In genomic region chr6:33294626-33295025, GRCm38 (mm10) we compare ENCODE assay signal across 11 mouse cellular contexts. TPM values are rescaled to one million over a fixed set of nuclear protein-coding genes. Genes with fewer than 3 reads are reported as not detected.
A peak's percentile ranks its signal among the peaks of the same experiment; 100 is the strongest.
DNase-seq lines count a peak whose midpoint lies in the region; ATAC-seq and TF ChIP-seq lines count a peak whose summit lies in the region.
"Had no signal": no experiment of that assay in that cellular context is flagged by ENCODE, and none has a peak within 500 bp of the region (broad histone marks: within the 10 kb centered on the region; RNA-seq: fewer than 3 reads in every experiment).

No protein-coding gene starts in this region.

- no peak for ATAC-seq in forebrain, embryonic 11.5 days (replicated peaks; ENCODE audit: low FRiP score)
- no peak for ATAC-seq in forebrain, postnatal 0 days
- no peak for ATAC-seq in midbrain, embryonic 14.5 days (ENCODE audit: low FRiP score, low TSS enrichment)
- ATAC-seq in midbrain, embryonic 16.5 days = no peak
- ATAC-seq in limb, embryonic 14.5 days (ENCODE audit: low FRiP score, low read depth) = no peak
- no peak for ATAC-seq in erythroblast, adult 5-6 weeks (replicated peaks; ENCODE audit: low FRiP score, poor library complexity, severe bottlenecking)

- no peak overlapping the region for H3K4me2 ChIP-seq in forebrain, embryonic 11.5 days (ENCODE audit: low read depth, low read length, severe bottlenecking)
- no peak overlapping the region for H3K4me2 ChIP-seq in forebrain, postnatal 0 days (ENCODE audit: low read depth)
- H3K4me2 ChIP-seq in midbrain, embryonic 14.5 days (ENCODE audit: low read length) = no peak overlapping the region
- no peak overlapping the region for H3K4me2 ChIP-seq in midbrain, embryonic 16.5 days (ENCODE audit: low read length)
- H3K4me2 ChIP-seq in limb, embryonic 14.5 days (replicated peaks; ENCODE audit: low read depth, low read length, severe bottlenecking) = no peak overlapping the region
- H3K4me2 ChIP-seq: embryonic facial prominence, embryonic 12.5 days; liver, embryonic 13.5 days had no signal

- peak; percentile 53 for DNase-seq in forebrain, embryonic 11.5 days (ENCODE audit: low spot score)
- no peak for DNase-seq in forebrain, postnatal 0 days
- peak; percentile 63 for DNase-seq in midbrain, embryonic 14.5 days
- peak; percentile 39 to 42 for DNase-seq in cerebellum, postnatal 36 days
- peak; percentile 11 for DNase-seq in limb, embryonic 14.5 days (ENCODE audit: low spot score)
- DNase-seq in urinary bladder, postnatal 10 days (ENCODE audit: low spot score) = no peak
- DNase-seq: liver, embryonic 13.5 days had no signal

- no peak for TF ChIP-seq CTCF in forebrain, postnatal 0 days (IDR thresholded peaks at IDR 0.05; ENCODE audit: low read depth)

- no peak overlapping the region for H3K27ac ChIP-seq in forebrain, embryonic 11.5 days (ENCODE audit: low read depth, low read length)
- no peak overlapping the region for H3K27ac ChIP-seq in forebrain, postnatal 0 days (ENCODE audit: low read depth, low read length)
- H3K27ac ChIP-seq in midbrain, embryonic 14.5 days (replicated peaks; ENCODE audit: low read depth, low read length) = no peak overlapping the region
- no peak overlapping the region for H3K27ac ChIP-seq in midbrain, embryonic 16.5 days (ENCODE audit: low read length)
- no peak overlapping the region for H3K27ac ChIP-seq in limb, embryonic 14.5 days (replicated peaks; ENCODE audit: low read depth, low read length)
- H3K27ac ChIP-seq: embryonic facial prominence, embryonic 12.5 days; liver, embryonic 13.5 days had no signal

- H3K27me3 ChIP-seq in forebrain, embryonic 11.5 days (ENCODE audit: control insufficient read depth, insufficient read depth, low read length) = no peaks in the 10 kb centered on the region
- H3K27me3 ChIP-seq in forebrain, postnatal 0 days (ENCODE audit: insufficient read depth, low read length) = no peaks in the 10 kb centered on the region
- no peaks in the 10 kb centered on the region for H3K27me3 ChIP-seq in midbrain, embryonic 14.5 days (ENCODE audit: control insufficient read depth, insufficient read depth, low read length)
- H3K27me3 ChIP-seq in midbrain, embryonic 16.5 days (ENCODE audit: control insufficient read depth, insufficient read depth, low read depth, low read length) = no peaks in the 10 kb centered on the region
- no peaks in the 10 kb centered on the region for H3K27me3 ChIP-seq in limb, embryonic 14.5 days (ENCODE audit: control insufficient read depth, insufficient read depth, low read length)
- H3K27me3 ChIP-seq: embryonic facial prominence, embryonic 12.5 days; liver, embryonic 13.5 days had no signal

- H3K9me3 ChIP-seq in forebrain, embryonic 11.5 days (ENCODE audit: control insufficient read depth, low read length) = no peaks in the 10 kb centered on the region
- no peaks in the 10 kb centered on the region for H3K9me3 ChIP-seq in forebrain, postnatal 0 days (ENCODE audit: low read length)
- no peaks in the 10 kb centered on the region for H3K9me3 ChIP-seq in midbrain, embryonic 14.5 days (ENCODE audit: control insufficient read depth, low read length)
- no peaks in the 10 kb centered on the region for H3K9me3 ChIP-seq in midbrain, embryonic 16.5 days (replicated peaks; ENCODE audit: control insufficient read depth, low read length, poor library complexity, severe bottlenecking)
- H3K9me3 ChIP-seq in limb, embryonic 14.5 days (ENCODE audit: control insufficient read depth, low read length) = no peaks in the 10 kb centered on the region
- H3K9me3 ChIP-seq: embryonic facial prominence, embryonic 12.5 days; liver, embryonic 13.5 days had no signal

- no peak overlapping the region for H3K9ac ChIP-seq in forebrain, embryonic 11.5 days (ENCODE audit: low read length)
- H3K9ac ChIP-seq in forebrain, postnatal 0 days = no peak overlapping the region
- H3K9ac ChIP-seq in midbrain, embryonic 14.5 days (replicated peaks; ENCODE audit: low read length) = no peak overlapping the region
- no peak overlapping the region for H3K9ac ChIP-seq in midbrain, embryonic 16.5 days (ENCODE audit: low read depth, low read length)
- no peak overlapping the region for H3K9ac ChIP-seq in limb, embryonic 14.5 days (ENCODE audit: low read depth, low read length, severe bottlenecking)
- H3K9ac ChIP-seq: embryonic facial prominence, embryonic 12.5 days; liver, embryonic 13.5 days had no signal

- no peaks in the 10 kb centered on the region for H3K36me3 ChIP-seq in forebrain, embryonic 11.5 days (ENCODE audit: control insufficient read depth, insufficient read depth, low read length)
- no peaks in the 10 kb centered on the region for H3K36me3 ChIP-seq in forebrain, postnatal 0 days (ENCODE audit: insufficient read depth)
- no peaks in the 10 kb centered on the region for H3K36me3 ChIP-seq in midbrain, embryonic 14.5 days (ENCODE audit: control insufficient read depth, insufficient read depth, low read length)
- 0 out of 2 replicates have a peak, but pooled peaks cover 4% of the 10 kb centered on the region for H3K36me3 ChIP-seq in midbrain, embryonic 16.5 days (ENCODE audit: control insufficient read depth, insufficient read depth, low read length)
- H3K36me3 ChIP-seq in limb, embryonic 14.5 days (ENCODE audit: control insufficient read depth, insufficient read depth, low read length) = no peaks in the 10 kb centered on the region
- H3K36me3 ChIP-seq: embryonic facial prominence, embryonic 12.5 days; liver, embryonic 13.5 days had no signal

- no peak overlapping the region for H3K4me3 ChIP-seq in forebrain, embryonic 11.5 days (ENCODE audit: low read depth, low read length)
- H3K4me3 ChIP-seq in forebrain, postnatal 0 days (ENCODE audit: low read depth, low read length) = no peak overlapping the region
- H3K4me3 ChIP-seq in midbrain, embryonic 14.5 days (replicated peaks; ENCODE audit: low read depth, low read length) = no peak overlapping the region
- no peak overlapping the region for H3K4me3 ChIP-seq in midbrain, embryonic 16.5 days (ENCODE audit: low read depth, low read length)
- H3K4me3 ChIP-seq in limb, embryonic 14.5 days (replicated peaks; ENCODE audit: low read length) = no peak overlapping the region
- H3K4me3 ChIP-seq: embryonic facial prominence, embryonic 12.5 days; liver, embryonic 13.5 days; myocyte had no signal

- TF ChIP-seq POLR2A in limb, embryonic 14.5 days (IDR thresholded peaks at IDR 0.05; ENCODE audit: borderline replicate concordance, extremely low read depth, insufficient read depth, insufficient read length) = no peak

- WGBS in forebrain, embryonic 11.5 days = 79% methylated on average over 2 of the region's 2 CpGs
- 57% methylated on average over 2 of the region's 2 CpGs for WGBS in forebrain, postnatal 0 days
- WGBS in midbrain, embryonic 14.5 days = 50% methylated on average over 2 of the region's 2 CpGs
- 45% methylated on average over 2 of the region's 2 CpGs for WGBS in midbrain, embryonic 16.5 days
- 31% methylated on average over 2 of the region's 2 CpGs for WGBS in limb, embryonic 14.5 days

- H3K4me1 ChIP-seq in forebrain, embryonic 11.5 days (replicated peaks; ENCODE audit: control insufficient read depth, insufficient read depth, low read length) = no peaks in the 10 kb centered on the region
- H3K4me1 ChIP-seq in forebrain, postnatal 0 days (ENCODE audit: insufficient read depth) = no peaks in the 10 kb centered on the region
- H3K4me1 ChIP-seq in midbrain, embryonic 14.5 days (ENCODE audit: control insufficient read depth, insufficient read depth, low read length) = no peaks in the 10 kb centered on the region
- H3K4me1 ChIP-seq in midbrain, embryonic 16.5 days (ENCODE audit: control insufficient read depth, insufficient read depth, low read length) = peaks cover 4% of the 10 kb centered on the region
- H3K4me1 ChIP-seq in limb, embryonic 14.5 days (ENCODE audit: control insufficient read depth, insufficient read depth, low read length) = no peaks in the 10 kb centered on the region
- H3K4me1 ChIP-seq: embryonic facial prominence, embryonic 12.5 days had no signal

RNA-seq across cellular contexts. Expression of gene Exoc4, which starts 45.7 kb away (rescaled TPM):
- 38.8 and 41.2 TPM in 2 replicates for polyA plus RNA-seq in forebrain, embryonic 11.5 days (2014; fragmentation: Nextera tagmentation; extraction: Ambion mirVana)
- total RNA-seq in forebrain, postnatal 0 days (2014; rRNA removed) = 72.7 and 90.9 TPM in 2 replicates
- polyA plus RNA-seq in forebrain, postnatal 0 days (2015; fragmentation: Nextera tagmentation; extraction: Ambion mirVana) = 24.0 and 29.0 TPM in 2 replicates
- polyA plus RNA-seq in midbrain, embryonic 14.5 days (2014; fragmentation: Nextera tagmentation; extraction: Ambion mirVana) = 39.1 and 41.3 TPM in 2 replicates
- polyA plus RNA-seq in midbrain, embryonic 16.5 days (2015; fragmentation: Nextera tagmentation; extraction: Ambion mirVana) = 48.7 and 52.1 TPM in 2 replicates
- 14.6 and 16.8 TPM in 2 replicates for polyA plus RNA-seq in limb, embryonic 14.5 days (2012; rRNA removed)
- polyA plus RNA-seq in limb, embryonic 14.5 days (2014; fragmentation: Nextera tagmentation; extraction: Ambion mirVana) = 24.2 and 27.3 TPM in 2 replicates
- 14.8 and 15.7 TPM in 2 replicates for total RNA-seq in erythroblast, adult 5-6 weeks (2015; ENCODE audit: low replicate concordance)
- total RNA-seq in erythroblast, adult 5-6 weeks (2017; ENCODE audit: low replicate concordance) = 18.1 and 20.6 TPM in 2 replicates

Comparison
In these comparisons a context has a peak if more than half of its experiments do, and no peak if none do; other contexts are left out.
1. DNase-seq: peak in forebrain, embryonic 11.5 days (single experiment), midbrain, embryonic 14.5 days (single experiment), cerebellum, postnatal 36 days (2 of 2) and limb, embryonic 14.5 days (single experiment); none in forebrain, postnatal 0 days (single experiment) and urinary bladder, postnatal 10 days (single experiment).